Mouse (Mus musculus): Measurements from ENCODE around the gene Ofd1. TPM values are rescaled to one million over a fixed set of nuclear protein-coding genes. Genes with fewer than 3 reads are reported as not detected.

Ofd1 gene
- polyA plus RNA-seq, 1 experiment from 2014 or later: 9.2 TPM

- H3K27ac ChIP-seq (replicated peaks): no peak overlapping the region
- no peak for ATAC-seq (ENCODE audit: low FRiP score, low read depth)
- H3K36me3 ChIP-seq: no peaks in the 10 kb centered on the region
- no peaks in the 10 kb centered on the region for H3K9me3 ChIP-seq
- H3K4me3 ChIP-seq: no peak overlapping the region
- no peaks in the 10 kb centered on the region for H3K4me1 ChIP-seq
- no peak overlapping the region for H3K4me2 ChIP-seq (replicated peaks)
- whole genome bisulfite sequencing: 80% methylated on average over 2 of the region's 2 CpGs
- peaks cover 10% of the 10 kb centered on the region for H3K27me3 ChIP-seq
- H3K9ac ChIP-seq (replicated peaks): no peak overlapping the region
These were observed 81.5 kb downstream of the Ofd1 start for GRCm38 (mm10) chrX:166358955-166359354.

GRCm38 (mm10) chrX:166356276-166356675, 84.2 kb downstream of the Ofd1 start:
- H3K27ac ChIP-seq (replicated peaks): no peak overlapping the region
- no peak overlapping the region for H3K4me2 ChIP-seq (replicated peaks)
- 90% methylated on average over 3 of the region's 3 CpGs for WGBS
- no peak overlapping the region for H3K9ac ChIP-seq (replicated peaks)
- no peak for ATAC-seq (ENCODE audit: low FRiP score, low read depth)
- no peaks in the 10 kb centered on the region for H3K9me3 ChIP-seq
- H3K36me3 ChIP-seq: no peaks in the 10 kb centered on the region
- peaks cover 9% of the 10 kb centered on the region for H3K27me3 ChIP-seq
- H3K4me3 ChIP-seq: no peak overlapping the region
- no peaks in the 10 kb centered on the region for H3K4me1 ChIP-seq

GRCm38 (mm10) chrX:166354913-166355312, 85.6 kb downstream of the Ofd1 start:
- Histone ChIP-seq H3K9ac (replicated peaks) (no peak overlapping the region), H3K4me2 (replicated peaks) (no peak overlapping the region), H3K36me3 (no peaks in the 10 kb centered on the region), H3K27ac (replicated peaks) (no peak overlapping the region), H3K4me3 (no peak overlapping the region), H3K27me3 (peaks cover 9% of the 10 kb centered on the region), H3K4me1 (0 out of 2 replicates have a peak, but pooled peaks cover under 1% of the 10 kb centered on the region), H3K9me3 (no peaks in the 10 kb centered on the region)
- WGBS: 91% methylated on average over 1 of the region's 1 CpGs
- ATAC-seq (ENCODE audit: low FRiP score, low read depth): no peak

GRCm38 (mm10) chrX:166353412-166353811, 87.1 kb downstream of the Ofd1 start:
- 77% methylated on average over 2 of the region's 2 CpGs for WGBS
- H3K4me3 ChIP-seq: no peak overlapping the region
- no peak for ATAC-seq (ENCODE audit: low FRiP score, low read depth)
- H3K9ac ChIP-seq (replicated peaks): no peak overlapping the region
- no peak overlapping the region for H3K4me2 ChIP-seq (replicated peaks)
- peaks cover 9% of the 10 kb centered on the region; the same call in 1 of the 2 replicates for H3K4me1 ChIP-seq
- H3K36me3 ChIP-seq: no peaks in the 10 kb centered on the region
- H3K27ac ChIP-seq (replicated peaks): no peak overlapping the region
- no peaks in the 10 kb centered on the region for H3K9me3 ChIP-seq
- H3K27me3 ChIP-seq: peaks cover 14% of the 10 kb centered on the region

GRCm38 (mm10) chrX:166351790-166352189, 88.7 kb downstream of the Ofd1 start:
- peak; percentile 60; the same call in 1 of the 2 replicates for ATAC-seq (ENCODE audit: low FRiP score, low read depth)
- Histone ChIP-seq H3K4me2 (replicated peaks) (no peak overlapping the region), H3K4me3 (no peak overlapping the region), H3K27me3 (peaks cover 14% of the 10 kb centered on the region), H3K27ac (replicated peaks) (no peak overlapping the region), H3K9ac (replicated peaks) (no peak overlapping the region), H3K4me1 (peaks cover 9% of the 10 kb centered on the region; the same call in 1 of the 2 replicates), H3K9me3 (no peaks in the 10 kb centered on the region), H3K36me3 (no peaks in the 10 kb centered on the region)
- 21% methylated on average over 6 of the region's 6 CpGs for WGBS

DNA sequence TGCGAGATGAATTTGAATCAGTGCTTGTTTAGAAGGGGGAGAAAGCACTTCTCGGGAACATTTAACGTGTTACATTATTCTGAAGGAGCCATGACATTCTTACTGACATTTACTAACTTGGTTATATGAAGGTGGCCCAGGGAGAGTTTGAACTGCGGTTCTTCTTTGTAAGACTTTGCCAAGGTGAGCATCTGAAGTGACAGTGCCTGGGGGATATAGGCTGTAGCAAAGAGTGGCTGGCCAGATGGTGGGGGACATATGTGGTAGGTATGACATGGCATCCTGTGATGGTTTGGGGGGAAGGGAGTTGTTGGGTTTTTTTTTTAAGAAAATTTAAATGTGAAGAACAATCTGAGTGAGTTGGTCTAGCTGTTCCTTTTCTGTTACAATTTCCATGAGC, 91.9 kb downstream of the Ofd1 start:
- no peak for ATAC-seq (ENCODE audit: low FRiP score, low read depth)
- no peaks in the 10 kb centered on the region for H3K36me3 ChIP-seq
- peaks cover 9% of the 10 kb centered on the region; the same call in 1 of the 2 replicates for H3K4me1 ChIP-seq
- no peak overlapping the region for H3K27ac ChIP-seq (replicated peaks)
- H3K4me2 ChIP-seq (replicated peaks): peak overlapping the region; percentile 54
- H3K9ac ChIP-seq (replicated peaks): no peak overlapping the region
- H3K9me3 ChIP-seq: no peaks in the 10 kb centered on the region
- peak overlapping the region; percentile 46 for H3K4me3 ChIP-seq
- H3K27me3 ChIP-seq: peaks cover 5% of the 10 kb centered on the region; the same call in 1 of the 2 replicates
- WGBS: 67% methylated on average over 4 of the region's 4 CpGs

- H3K4me3 ChIP-seq: peak overlapping the region; percentile 46
- peak overlapping the region; percentile 54 for H3K4me2 ChIP-seq (replicated peaks)
- H3K27ac ChIP-seq (replicated peaks): no peak overlapping the region
- 69% methylated on average over 6 of the region's 6 CpGs for WGBS
- H3K9ac ChIP-seq (replicated peaks): peak overlapping the region; percentile 17; the same call in 1 of the 2 replicates
- no peaks in the 10 kb centered on the region for H3K36me3 ChIP-seq
- H3K9me3 ChIP-seq: no peaks in the 10 kb centered on the region
- H3K4me1 ChIP-seq: peaks cover 9% of the 10 kb centered on the region; the same call in 1 of the 2 replicates
- ATAC-seq (ENCODE audit: low FRiP score, low read depth): no peak
- H3K27me3 ChIP-seq: peaks cover 5% of the 10 kb centered on the region; the same call in 1 of the 2 replicates
These were observed 92.4 kb downstream of the Ofd1 start for GRCm38 (mm10) chrX:166348086-166348485.

- Histone ChIP-seq H3K36me3 (no peaks in the 10 kb centered on the region), H3K9me3 (no peaks in the 10 kb centered on the region), H3K27ac (replicated peaks) (peak overlapping the region; percentile 91), H3K4me3 (peak overlapping the region; percentile 46), H3K27me3 (peaks cover 14% of the 10 kb centered on the region), H3K9ac (replicated peaks) (peak overlapping the region; percentile 55), H3K4me2 (replicated peaks) (peak overlapping the region; percentile 54), H3K4me1 (peaks cover 4% of the 10 kb centered on the region; the same call in 1 of the 2 replicates)
- peak; percentile 94 for ATAC-seq (ENCODE audit: low FRiP score, low read depth)
- 23% methylated on average over 10 of the region's 10 CpGs for WGBS
These were observed 96.1 kb downstream of the Ofd1 start for GRCm38 (mm10) chrX:166344228-166345015.

DNA sequence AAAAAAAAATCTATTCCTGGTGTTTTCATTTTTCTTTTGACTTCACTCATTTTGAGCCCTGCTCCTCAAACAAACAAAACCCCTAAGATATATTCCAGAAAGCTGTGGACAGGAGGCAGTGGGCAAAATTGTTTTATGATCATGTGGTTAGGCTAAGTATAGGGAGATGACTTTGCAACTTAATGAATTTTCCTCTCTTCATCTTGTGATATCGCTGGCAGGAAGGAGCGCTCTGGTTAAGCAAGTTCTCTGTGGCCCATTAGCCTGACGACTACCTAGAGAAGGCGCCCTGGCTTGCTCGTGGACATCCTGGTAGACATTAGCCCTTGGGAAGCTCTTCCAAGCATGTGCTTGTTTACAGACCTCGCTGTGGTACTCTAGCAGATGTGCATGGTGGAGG, 98.7 kb downstream of the Ofd1 start:
- H3K9ac ChIP-seq (replicated peaks): no peak overlapping the region
- no peaks in the 10 kb centered on the region for H3K36me3 ChIP-seq
- H3K4me3 ChIP-seq: no peak overlapping the region
- no peak overlapping the region for H3K4me2 ChIP-seq (replicated peaks)
- no peak for ATAC-seq (ENCODE audit: low FRiP score, low read depth)
- H3K27ac ChIP-seq (replicated peaks): no peak overlapping the region
- 89% methylated on average over 6 of the region's 6 CpGs for WGBS
- peaks cover 25% of the 10 kb centered on the region for H3K27me3 ChIP-seq
- no peaks in the 10 kb centered on the region for H3K4me1 ChIP-seq
- no peaks in the 10 kb centered on the region for H3K9me3 ChIP-seq

Other genes with a start within 250 kb of the Ofd1 start
- 196 and 209 TPM in 2 replicates for gene Gpm6b, start 201.8 kb downstream of the Ofd1 start, polyA plus RNA-seq (2016; fragmentation: Nextera tagmentation; extraction: Ambion mirVana)
- gene Trappc2, start 130 bp downstream of the Ofd1 start, polyA plus RNA-seq (2016; fragmentation: Nextera tagmentation; extraction: Ambion mirVana): 56.5 and 56.8 TPM in 2 replicates
- 44.7 and 48.7 TPM in 2 replicates for gene Rab9, start 39.2 kb upstream of the Ofd1 start, polyA plus RNA-seq (2016; fragmentation: Nextera tagmentation; extraction: Ambion mirVana)
- gene Tceanc, start 77.9 kb upstream of the Ofd1 start, polyA plus RNA-seq (2016; fragmentation: Nextera tagmentation; extraction: Ambion mirVana): 14.7 and 15.5 TPM in 2 replicates
- gene Egfl6, start 145.0 kb upstream of the Ofd1 start, polyA plus RNA-seq (2016; fragmentation: Nextera tagmentation; extraction: Ambion mirVana): 5.3 and 9.2 TPM in 2 replicates